In the genomic region with DNA sequence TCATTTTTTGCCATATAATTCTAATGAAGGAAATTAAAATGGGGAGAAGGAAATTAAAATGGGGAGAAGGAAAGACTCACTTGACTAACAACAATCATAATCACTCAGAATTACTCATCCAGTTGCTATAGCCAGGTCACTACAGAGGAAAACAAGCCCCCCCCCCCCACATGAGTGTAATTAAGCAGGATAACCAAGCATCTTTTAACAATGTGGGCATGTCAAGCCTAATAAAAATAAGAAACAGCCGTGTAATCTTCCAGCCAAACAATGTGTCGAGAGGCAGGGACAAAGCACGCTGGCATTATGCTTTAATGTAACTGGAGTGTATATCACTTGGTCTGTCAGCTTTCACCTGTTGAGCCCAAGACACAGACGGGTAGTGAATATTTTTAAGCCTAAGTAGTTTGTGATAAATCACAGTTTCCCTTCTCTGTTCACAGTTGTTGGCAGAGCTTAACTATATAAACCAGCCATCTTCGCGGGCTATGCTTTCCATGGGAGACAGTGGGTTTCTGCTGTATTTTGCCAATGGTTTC, we compare ENCODE assay signal across 25 mouse cellular contexts.
DNase-seq lines count a peak whose midpoint lies in the region; ATAC-seq lines count a peak whose summit lies in the region.
"Had no signal": no experiment of that assay in that cellular context is flagged by ENCODE, and none has a peak within 500 bp of the region (broad histone marks: within the 10 kb centered on the region; RNA-seq: fewer than 3 reads in every experiment).

No protein-coding gene starts in this region.

- ATAC-seq in neural tube, embryonic 12.5 days (ENCODE audit: low FRiP score, low read depth): peak; percentile 58; the same call in 1 of the 2 replicates
- 0 out of 2 replicates have a peak, but pooled peaks have one; percentile 17 for ATAC-seq in neural tube, embryonic 15.5 days (ENCODE audit: low FRiP score)
- no peak for ATAC-seq in intestine, embryonic 16.5 days
- ATAC-seq: activated CD4-positive, CD25-positive, alpha-beta regulatory T cell, adult 4 months; forebrain, embryonic 14.5 days; forebrain, embryonic 16.5 days; Patski had no signal

- no peak overlapping the region for H3K4me2 ChIP-seq in neural tube, embryonic 12.5 days (replicated peaks)
- H3K4me2 ChIP-seq in neural tube, embryonic 15.5 days: no peak overlapping the region
- H3K4me2 ChIP-seq in intestine, embryonic 16.5 days (ENCODE audit: low read depth, low read length): no peak overlapping the region
- H3K4me2 ChIP-seq: embryonic facial prominence, embryonic 12.5 days; embryonic facial prominence, embryonic 15.5 days; forebrain, embryonic 12.5 days had no signal

- no peaks in the 10 kb centered on the region for H3K9me3 ChIP-seq in neural tube, embryonic 12.5 days
- H3K9me3 ChIP-seq in neural tube, embryonic 15.5 days (replicated peaks): no peaks in the 10 kb centered on the region
- no peaks in the 10 kb centered on the region for H3K9me3 ChIP-seq in intestine, embryonic 16.5 days (ENCODE audit: control insufficient read depth, low read length)
- H3K9me3 ChIP-seq: embryonic facial prominence, embryonic 12.5 days; embryonic facial prominence, embryonic 15.5 days; forebrain, embryonic 12.5 days had no signal

- no peak overlapping the region for H3K4me3 ChIP-seq in neural tube, embryonic 12.5 days
- no peak overlapping the region for H3K4me3 ChIP-seq in neural tube, embryonic 15.5 days (replicated peaks)
- H3K4me3 ChIP-seq in intestine, embryonic 16.5 days (ENCODE audit: low read length): no peak overlapping the region
- H3K4me3 ChIP-seq: embryonic facial prominence, embryonic 12.5 days; embryonic facial prominence, embryonic 15.5 days; erythroblast, embryonic 14.5 days; forebrain, embryonic 10.5 days; forebrain, embryonic 12.5 days had no signal

- H3K9ac ChIP-seq in neural tube, embryonic 12.5 days: no peak overlapping the region
- no peak overlapping the region for H3K9ac ChIP-seq in neural tube, embryonic 15.5 days (replicated peaks)
- H3K9ac ChIP-seq in intestine, embryonic 16.5 days (ENCODE audit: low read depth, low read length): no peak overlapping the region
- H3K9ac ChIP-seq: embryonic facial prominence, embryonic 12.5 days; embryonic facial prominence, embryonic 15.5 days; forebrain, embryonic 12.5 days had no signal

- no peak for DNase-seq in neural tube, embryonic 10.5 days (ENCODE audit: extremely low spot score, low spot score)
- peak; percentile 37 for DNase-seq in mesoderm, embryonic 11.5 days (ENCODE audit: low read depth, low spot score)
- peak; percentile 89 for DNase-seq in retina, postnatal 1 day
- DNase-seq in layer of hippocampus, postnatal 36 days: no peak
- no peak for DNase-seq in left cerebral cortex, adult 9 months (ENCODE audit: low spot score in 2 of 2)
- DNase-seq: adrenal gland, adult 8-10 months; adrenal gland, postnatal 36 days; cerebellum, adult 11-12 months; cerebellum, adult 2 months; cerebellum, adult 9-11 months; cerebellum, postnatal 14 days; cerebellum, postnatal 36 days; embryo, embryonic 11 days had no signal

- no peaks in the 10 kb centered on the region for H3K4me1 ChIP-seq in neural tube, embryonic 12.5 days
- H3K4me1 ChIP-seq in neural tube, embryonic 15.5 days: peaks cover 2% of the 10 kb centered on the region; the same call in 1 of the 2 replicates
- no peaks in the 10 kb centered on the region for H3K4me1 ChIP-seq in intestine, embryonic 16.5 days (ENCODE audit: control insufficient read depth, insufficient read depth, low read length)
- H3K4me1 ChIP-seq: embryonic facial prominence, embryonic 12.5 days; embryonic facial prominence, embryonic 15.5 days; forebrain, embryonic 10.5 days; forebrain, embryonic 12.5 days had no signal

- H3K36me3 ChIP-seq in neural tube, embryonic 12.5 days: no peaks in the 10 kb centered on the region
- no peaks in the 10 kb centered on the region for H3K36me3 ChIP-seq in neural tube, embryonic 15.5 days
- H3K36me3 ChIP-seq in intestine, embryonic 16.5 days (ENCODE audit: control insufficient read depth, insufficient read depth, low read length): no peaks in the 10 kb centered on the region
- H3K36me3 ChIP-seq: embryonic facial prominence, embryonic 12.5 days; embryonic facial prominence, embryonic 15.5 days; forebrain, embryonic 10.5 days; forebrain, embryonic 12.5 days had no signal

- no peaks in the 10 kb centered on the region for H3K27me3 ChIP-seq in neural tube, embryonic 12.5 days (replicated peaks)
- no peaks in the 10 kb centered on the region for H3K27me3 ChIP-seq in neural tube, embryonic 15.5 days (replicated peaks)
- H3K27me3 ChIP-seq in intestine, embryonic 16.5 days (replicated peaks; ENCODE audit: control insufficient read depth, insufficient read depth, low read length): no peaks in the 10 kb centered on the region
- H3K27me3 ChIP-seq: embryonic facial prominence, embryonic 12.5 days; embryonic facial prominence, embryonic 15.5 days; forebrain, embryonic 12.5 days had no signal

- WGBS in neural tube, embryonic 12.5 days: 35% methylated on average over 6 of the region's 6 CpGs
- WGBS in neural tube, embryonic 15.5 days: 24% methylated on average over 6 of the region's 6 CpGs
- WGBS in intestine, embryonic 16.5 days: 55% methylated on average over 6 of the region's 6 CpGs

- no peak overlapping the region for H3K27ac ChIP-seq in neural tube, embryonic 12.5 days
- no peak overlapping the region for H3K27ac ChIP-seq in neural tube, embryonic 15.5 days (replicated peaks)
- H3K27ac ChIP-seq in intestine, embryonic 16.5 days (ENCODE audit: low read length): no peak overlapping the region
- H3K27ac ChIP-seq: embryonic facial prominence, embryonic 12.5 days; embryonic facial prominence, embryonic 15.5 days; forebrain, embryonic 10.5 days; forebrain, embryonic 12.5 days had no signal

Comparison
In these comparisons a context has a peak if more than half of its experiments do, and no peak if none do; other contexts are left out.
1. DNase-seq: peak in mesoderm, embryonic 11.5 days (single experiment) and retina, postnatal 1 day (single experiment); none in neural tube, embryonic 10.5 days (single experiment), layer of hippocampus, postnatal 36 days (0 of 2) and left cerebral cortex, adult 9 months (0 of 2).